Mouse (Mus musculus): ENCODE measurements around the gene Angptl4.

GRCm38 (mm10) chr17:33817184-33817968 lies 35.7 kb upstream of the Angptl4 start:
- TF ChIP-seq TAL1 (IDR thresholded peaks at IDR 0.05; ENCODE audit: low read length) (no peak), GATA1 (IDR thresholded peaks at IDR 0.05; ENCODE audit: low read length) (no peak)

All from erythroblast, embryonic 14.5 days (primary cell).